Mouse (Mus musculus) CH12.LX (cell line): ENCODE data around the gene Spop. TPM values are rescaled to one million over a fixed set of nuclear protein-coding genes. Genes with fewer than 3 reads are reported as not detected.

ENCODE experiments used
- DNase-seq: peaks from one replicate; pipeline ENCODE4 v3.0.0-alpha.2; 2013; ENCODE audit errors: extremely low read depth
- H3K27ac ChIP-seq: 2 replicates; pipeline ENCODE4 v1.5.1; 2012; ENCODE audit warnings: low read depth, mild to moderate bottlenecking, control low read depth, moderate library complexity; ENCODE audit not compliant: insufficient read depth
- H3K27me3 ChIP-seq: replicated peaks from 2 replicates; pipeline ENCODE3; 2012; ENCODE audit warnings: inconsistent platforms
- H3K36me3 ChIP-seq, 2 experiments: replicated peaks in 1 of 2; 2 replicates each; pipeline versions ENCODE3 to v1.6.1; 2012; ENCODE audit warnings: inconsistent platforms in 1 of 2, low read length in 1 of 2, mild to moderate bottlenecking in 1 of 2, mixed read lengths in 1 of 2, moderate library complexity in 1 of 2; ENCODE audit not compliant: control insufficient read depth in 1 of 2, insufficient read depth in 1 of 2
- H3K4me1 ChIP-seq, 2 experiments: 2 replicates each; pipeline ENCODE4 v1.6.1; 2012; ENCODE audit warnings: inconsistent platforms in 1 of 2, moderate library complexity in 1 of 2; ENCODE audit not compliant: insufficient read depth in 2 of 2, control insufficient read depth in 1 of 2
- H3K4me2 ChIP-seq: 2 replicates; pipeline ENCODE4 v1.6.1; 2012; ENCODE audit warnings: low read depth, mild to moderate bottlenecking, control low read depth; ENCODE audit not compliant: poor library complexity, insufficient read depth, severe bottlenecking
- H3K4me3 ChIP-seq, 3 experiments: fragments of 150-350 bp in 1 of 3; sonication (generic) in 1 of 3; replicated peaks in 1 of 3; 2 replicates each; pipeline versions ENCODE3 to v1.5.1; 2011 to 2012; ENCODE audit warnings: low read depth in 2 of 3, low read length in 2 of 3, mild to moderate bottlenecking in 2 of 3, moderate library complexity in 2 of 3, control low read depth in 1 of 3, improper control_type of control experiment in 1 of 3, inconsistent platforms in 1 of 3, mixed read lengths in 1 of 3; ENCODE audit not compliant: poor library complexity in 1 of 3
- H3K79me2 ChIP-seq: replicated peaks from 2 replicates; pipeline ENCODE4 v1.6.1; 2012; ENCODE audit warnings: mild to moderate bottlenecking, moderate library complexity; ENCODE audit not compliant: control insufficient read depth, poor library complexity, insufficient read depth, severe bottlenecking; ENCODE audit errors: extremely low read depth
- H3K9ac ChIP-seq: 2 replicates; pipeline ENCODE4 v1.6.1; 2012; ENCODE audit warnings: low read depth, mild to moderate bottlenecking, control low read depth, moderate library complexity; ENCODE audit not compliant: insufficient read depth
- H3K9me3 ChIP-seq: replicated peaks from 2 replicates; pipeline ENCODE3; 2012; ENCODE audit warnings: low read length, inconsistent platforms, mixed read lengths
- CHD1 ChIP-seq: IDR thresholded peaks from 2 replicates; pipeline ENCODE4 v1.6.1; 2012; ENCODE audit warnings: low read depth, low read length, improper control_type of control experiment, inconsistent platforms
- CHD2 ChIP-seq: IDR thresholded peaks from 2 replicates; pipeline ENCODE4 v1.6.1; 2011; ENCODE audit warnings: low read length, improper control_type of control experiment
- CTCF ChIP-seq, 2 experiments: IDR thresholded peaks in 1 of 2; conservative IDR thresholded peaks in 1 of 2; 2 replicates each; pipeline ENCODE4 v1.5.1; 2011 to 2012; ENCODE audit warnings: low read depth in 2 of 2, low read length in 2 of 2, improper control_type of control experiment in 1 of 2, inconsistent platforms in 1 of 2, mild to moderate bottlenecking in 1 of 2, moderate library complexity in 1 of 2
- E2F4 ChIP-seq: IDR thresholded peaks from 2 replicates; pipeline ENCODE4 v1.6.1; 2011; ENCODE audit warnings: low read depth, low read length, improper control_type of control experiment; ENCODE audit not compliant: insufficient replicate concordance
- ELF1 ChIP-seq: IDR thresholded peaks from 2 replicates; pipeline ENCODE4 v1.6.1; 2014; ENCODE audit warnings: low read depth, mild to moderate bottlenecking, inconsistent platforms, low read length, improper control_type of control experiment
- EP300 ChIP-seq: IDR thresholded peaks from 2 replicates; pipeline ENCODE4 v1.6.1; 2011; ENCODE audit warnings: low read length, improper control_type of control experiment
- ETS1 ChIP-seq: conservative IDR thresholded peaks from 2 replicates; pipeline ENCODE4 v1.6.1; 2012; ENCODE audit warnings: low read depth, mild to moderate bottlenecking, inconsistent platforms, low read length, improper control_type of control experiment, moderate library complexity
- GABPA ChIP-seq: IDR thresholded peaks from 2 replicates; pipeline ENCODE4 v1.6.1; 2012; ENCODE audit warnings: low read depth, low read length, improper control_type of control experiment, inconsistent platforms; ENCODE audit not compliant: insufficient replicate concordance
- IRF4 ChIP-seq: IDR thresholded peaks from 2 replicates; pipeline ENCODE4 v1.6.1; 2014; ENCODE audit warnings: low read depth, mild to moderate bottlenecking, inconsistent platforms, low read length, improper control_type of control experiment
- JUND ChIP-seq: conservative IDR thresholded peaks from 2 replicates; pipeline ENCODE4 v1.6.1; 2011; ENCODE audit warnings: low read depth, low read length, improper control_type of control experiment
- MAFK ChIP-seq: IDR thresholded peaks from 2 replicates; pipeline ENCODE4 v1.6.1; 2011; ENCODE audit warnings: low read length, improper control_type of control experiment; ENCODE audit not compliant: insufficient replicate concordance
- MAX ChIP-seq: IDR thresholded peaks from 2 replicates; pipeline ENCODE4 v1.6.1; 2011; ENCODE audit warnings: low read length, improper control_type of control experiment
- MAZ ChIP-seq: IDR thresholded peaks from 2 replicates; pipeline ENCODE4 v1.6.1; 2012; ENCODE audit warnings: low read depth, mild to moderate bottlenecking, inconsistent platforms, low read length, improper control_type of control experiment, moderate library complexity
- MEF2A ChIP-seq: IDR thresholded peaks from 2 replicates; pipeline ENCODE4 v1.6.1; 2014; ENCODE audit warnings: low read depth, mild to moderate bottlenecking, inconsistent platforms, low read length, improper control_type of control experiment, borderline replicate concordance
- MYC ChIP-seq: IDR thresholded peaks from 2 replicates; pipeline ENCODE4 v1.6.1; 2011; ENCODE audit warnings: low read depth, mild to moderate bottlenecking, improper control_type of control experiment, low read length
- NELFE ChIP-seq: IDR thresholded peaks from 2 replicates; pipeline ENCODE4 v1.6.1; 2011; ENCODE audit warnings: low read depth, low read length, improper control_type of control experiment
- NRF1 ChIP-seq: IDR thresholded peaks from 2 replicates; pipeline ENCODE4 v1.6.1; 2014; ENCODE audit warnings: low read depth, mild to moderate bottlenecking, inconsistent platforms, low read length, improper control_type of control experiment, moderate library complexity
- POLR2AphosphoS2 ChIP-seq: IDR thresholded peaks from 2 replicates; pipeline ENCODE4 v1.6.1; 2011; ENCODE audit warnings: low read depth, low read length, improper control_type of control experiment
- RAD21 ChIP-seq: IDR thresholded peaks from 2 replicates; pipeline ENCODE4 v1.6.1; 2011; ENCODE audit warnings: low read depth, mild to moderate bottlenecking, low read length, improper control_type of control experiment, moderate library complexity
- RCOR1 ChIP-seq: conservative IDR thresholded peaks from 2 replicates; pipeline ENCODE4 v1.6.1; 2012; ENCODE audit warnings: low read depth, mild to moderate bottlenecking, inconsistent platforms, low read length, improper control_type of control experiment
- SIN3A ChIP-seq: IDR thresholded peaks from 2 replicates; pipeline ENCODE4 v1.6.1; 2012; ENCODE audit warnings: low read length, improper control_type of control experiment, inconsistent platforms
- SMC3 ChIP-seq: IDR thresholded peaks from 2 replicates; pipeline ENCODE4 v1.6.1; 2011; ENCODE audit warnings: low read depth, low read length, improper control_type of control experiment
- TCF12 ChIP-seq: IDR thresholded peaks from 2 replicates; pipeline ENCODE4 v1.6.1; 2014; ENCODE audit warnings: low read depth, mild to moderate bottlenecking, inconsistent platforms, low read length, improper control_type of control experiment
- UBTF ChIP-seq: IDR thresholded peaks from 2 replicates; pipeline ENCODE4 v1.6.1; 2012; ENCODE audit warnings: low read depth, mild to moderate bottlenecking, inconsistent platforms, low read length, improper control_type of control experiment, moderate library complexity
- USF1 ChIP-seq: IDR thresholded peaks from 2 replicates; pipeline ENCODE4 v1.6.1; 2014; ENCODE audit warnings: low read depth, mild to moderate bottlenecking, inconsistent platforms, low read length, improper control_type of control experiment
- ZKSCAN1 ChIP-seq: IDR thresholded peaks from 2 replicates; pipeline ENCODE4 v1.6.1; 2012; ENCODE audit warnings: low read depth, inconsistent platforms, low read length, improper control_type of control experiment, borderline replicate concordance
- ZNF384 ChIP-seq: IDR thresholded peaks from 2 replicates; pipeline ENCODE4 v1.6.1; 2012; ENCODE audit warnings: low read depth, low read length, improper control_type of control experiment, inconsistent platforms
- dilution Hi-C: fragments of 300-500 bp; cut with MboI; formaldehyde crosslinking; loops from 2 replicates; pipeline ENCODE4 v1.14.3; 2020; ENCODE audit warnings: low sequenced_read_pairs; ENCODE audit not compliant: extremely low pct_unique_long_range_greater_than_20kb, extremely low pct_ligation_motif_present
- in situ Hi-C: fragments of 300-500 bp; cut with MboI; formaldehyde crosslinking; loops from 3 replicates; pipeline ENCODE4 v1.14.3; 2019; ENCODE audit warnings: low sequenced_read_pairs, low pct_ligation_motif_present, low pct_unique_long_range_greater_than_20kb, mixed read lengths
- polyA plus RNA-seq: library from polyadenylated mRNA; unstranded; fragments of >175 nt; gene quantifications from 2 replicates; pipeline ENCODE4 v1.2.1, GENCODE M21; 2012; ENCODE audit warnings: low read depth; ENCODE audit not compliant: insufficient read length
- total RNA-seq, 2 experiments: library from RNA; depleted of rRNA; stranded (reverse); fragments of 300-350 nt in 1 of 2; fragments of >200 nt in 1 of 2; gene quantifications; 2 replicates each; pipeline ENCODE4 v1.2.3; 2012 to 2014

Gene Spop
- total and polyA plus RNA-seq, 3 experiments = 42.7 to 103 (median 51.9) TPM

- Histone ChIP-seq H3K4me2 (no peak overlapping the region), H3K9ac (no peak overlapping the region), H3K27me3 (peaks cover 92% of the 10 kb centered on the region), H3K79me2 (no peaks in the 10 kb centered on the region), H3K9me3 (no peaks in the 10 kb centered on the region), H3K36me3 (no peaks in the 10 kb centered on the region), H3K27ac (no peak overlapping the region), H3K4me1 (peaks cover 14 to 31% of the 10 kb centered on the region in 2 experiments), H3K4me3 (no peak overlapping the region)
- in situ Hi-C loops (loop anchor here (5.0 kb wide), 1 partner anchor 120 kb away; no protein-coding TSS in a partner anchor), dilution Hi-C loops (no loop called here)
- DNase-seq = no peak
- TF ChIP-seq ETS1 (no peak), NELFE (no peak), MYC (no peak), ZKSCAN1 (no peak), MAFK (no peak), POLR2AphosphoS2 (no peak), GABPA (no peak), JUND (no peak), MAX (no peak), SIN3A (no peak), SMC3 (no peak), RAD21 (no peak), IRF4 (no peak), ELF1 (no peak), EP300 (no peak), ZNF384 (no peak), UBTF (no peak), NRF1 (no peak), MEF2A (no peak)
Observed at GRCm38 (mm10) chr11:95517162-95517561, 103.3 kb downstream of the Spop start.

GRCm38 (mm10) chr11:95519299-95519698 is 105.4 kb downstream of the Spop start:
- peaks cover 14 to 27% of the 10 kb centered on the region in 2 experiments for H3K4me1 ChIP-seq
- in situ Hi-C loops = loop anchor here (5.0 kb wide), 1 partner anchor 122 kb away; no protein-coding TSS in a partner anchor
- H3K27me3 ChIP-seq = peaks cover 87% of the 10 kb centered on the region
- peak overlapping the region; percentile 14; the same call in 1 of the 2 replicates for H3K4me2 ChIP-seq
- H3K36me3 ChIP-seq = no peaks in the 10 kb centered on the region
- H3K9me3 ChIP-seq = no peaks in the 10 kb centered on the region
- H3K9ac ChIP-seq = no peak overlapping the region
- H3K4me3 ChIP-seq = no peak overlapping the region
- dilution Hi-C loops = no loop called here
- H3K79me2 ChIP-seq = no peaks in the 10 kb centered on the region
- TF ChIP-seq CHD2 = no peak
- no peak for TF ChIP-seq CHD1
- no peak for TF ChIP-seq MAX
- no peak for TF ChIP-seq TCF12
- TF ChIP-seq MAZ = no peak
- TF ChIP-seq E2F4 = no peak
- no peak for TF ChIP-seq RCOR1
- no peak for TF ChIP-seq USF1
- TF ChIP-seq CTCF (conservative IDR thresholded peaks at IDR 0.05 in 1 of 2, IDR thresholded peaks at IDR 0.05 in 1 of 2; ENCODE audit: low read depth in 2 of 2, low read length in 2 of 2) = no peak
- TF ChIP-seq POLR2AphosphoS2 = no peak
- DNase-seq = peak; percentile 19
- no peak overlapping the region for H3K27ac ChIP-seq
